Mouse (Mus musculus): ENCODE data around the gene Htra1. TPM values are rescaled to one million over a fixed set of nuclear protein-coding genes. Genes with fewer than 3 reads are reported as not detected.

Htra1 gene
- polyA plus RNA-seq, 1 experiment from 2014 or later = 8.3 TPM

DNA sequence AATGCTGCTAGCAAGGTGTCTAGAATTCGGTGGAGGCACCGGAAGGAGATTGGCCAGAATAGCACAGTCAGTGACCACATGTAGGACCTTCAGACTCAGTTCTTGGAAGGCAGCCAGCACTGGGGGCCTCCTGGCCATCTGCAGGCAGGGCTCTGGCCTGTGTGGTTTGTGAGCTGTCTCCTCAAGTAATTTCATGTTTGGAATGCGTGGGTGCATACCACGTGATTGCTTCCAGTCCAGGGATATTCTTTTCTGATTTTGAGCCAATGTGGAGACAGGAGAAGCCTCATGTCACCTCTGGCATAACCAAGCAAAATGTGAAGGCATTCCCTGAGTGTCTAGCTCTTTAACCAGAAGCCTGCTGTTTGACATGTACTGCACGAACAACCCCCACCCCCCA is 28.8 kb downstream of the Htra1 start:
- H3K4me3 ChIP-seq (ENCODE audit: low read depth, low read length) = no peak overlapping the region
- H3K27me3 ChIP-seq (ENCODE audit: control insufficient read depth, insufficient read depth, low read length) = no peaks in the 10 kb centered on the region
- H3K27ac ChIP-seq (replicated peaks; ENCODE audit: low read depth, low read length) = peak overlapping the region; percentile 2; the same call in 1 of the 2 replicates
- no peak overlapping the region for H3K9ac ChIP-seq (replicated peaks; ENCODE audit: low read length)
- no peaks in the 10 kb centered on the region for H3K36me3 ChIP-seq (replicated peaks; ENCODE audit: control insufficient read depth, insufficient read depth, low read depth, low read length)
- H3K4me2 ChIP-seq (ENCODE audit: low read depth, low read length) = no peak overlapping the region
- DNase-seq (ENCODE audit: low spot score) (peak; percentile 31), ATAC-seq (replicated peaks; ENCODE audit: insufficient number of reproducible peaks, low FRiP score, low TSS enrichment, low read depth) (no peak)
- WGBS = 60% methylated on average over 5 of the region's 5 CpGs
- H3K4me1 ChIP-seq (ENCODE audit: control insufficient read depth, insufficient read depth, low read length) = no peaks in the 10 kb centered on the region
- H3K9me3 ChIP-seq (replicated peaks; ENCODE audit: control insufficient read depth, low read length) = no peaks in the 10 kb centered on the region

GRCm38 (mm10) chr7:130965396-130965795 is 29.5 kb downstream of the Htra1 start:
- no peaks in the 10 kb centered on the region for H3K27me3 ChIP-seq (ENCODE audit: control insufficient read depth, insufficient read depth, low read length)
- H3K4me1 ChIP-seq (ENCODE audit: control insufficient read depth, insufficient read depth, low read length) = no peaks in the 10 kb centered on the region
- 89% methylated on average over 4 of the region's 4 CpGs for WGBS
- H3K9me3 ChIP-seq (replicated peaks; ENCODE audit: control insufficient read depth, low read length) = no peaks in the 10 kb centered on the region
- peak overlapping the region; percentile 2 for H3K27ac ChIP-seq (replicated peaks; ENCODE audit: low read depth, low read length)
- H3K36me3 ChIP-seq (replicated peaks; ENCODE audit: control insufficient read depth, insufficient read depth, low read depth, low read length) = no peaks in the 10 kb centered on the region
- no peak for DNase-seq (ENCODE audit: low spot score)
- H3K9ac ChIP-seq (replicated peaks; ENCODE audit: low read length) = no peak overlapping the region
- no peak overlapping the region for H3K4me3 ChIP-seq (ENCODE audit: low read depth, low read length)
- no peak for ATAC-seq (replicated peaks; ENCODE audit: insufficient number of reproducible peaks, low FRiP score, low TSS enrichment, low read depth)
- H3K4me2 ChIP-seq (ENCODE audit: low read depth, low read length) = no peak overlapping the region

- Histone ChIP-seq H3K27ac (replicated peaks; ENCODE audit: low read depth, low read length) (0 out of 2 replicates have a peak overlapping the region, but pooled peaks have one; percentile 2), H3K9ac (replicated peaks; ENCODE audit: low read length) (no peak overlapping the region), H3K9me3 (replicated peaks; ENCODE audit: control insufficient read depth, low read length) (no peaks in the 10 kb centered on the region), H3K4me2 (ENCODE audit: low read depth, low read length) (no peak overlapping the region), H3K4me1 (ENCODE audit: control insufficient read depth, insufficient read depth, low read length) (no peaks in the 10 kb centered on the region), H3K27me3 (ENCODE audit: control insufficient read depth, insufficient read depth, low read length) (no peaks in the 10 kb centered on the region), H3K4me3 (ENCODE audit: low read depth, low read length) (no peak overlapping the region), H3K36me3 (replicated peaks; ENCODE audit: control insufficient read depth, insufficient read depth, low read depth, low read length) (no peaks in the 10 kb centered on the region)
- DNase-seq (ENCODE audit: low spot score) = peak; percentile 75
- ATAC-seq (replicated peaks; ENCODE audit: insufficient number of reproducible peaks, low FRiP score, low TSS enrichment, low read depth) = peak; percentile 51; the same call in 1 of the 2 replicates
- WGBS = 48% methylated on average over 4 of the region's 4 CpGs
Measured at GRCm38 (mm10) chr7:130965909-130966365, 30.0 kb downstream of the Htra1 start.

DNA sequence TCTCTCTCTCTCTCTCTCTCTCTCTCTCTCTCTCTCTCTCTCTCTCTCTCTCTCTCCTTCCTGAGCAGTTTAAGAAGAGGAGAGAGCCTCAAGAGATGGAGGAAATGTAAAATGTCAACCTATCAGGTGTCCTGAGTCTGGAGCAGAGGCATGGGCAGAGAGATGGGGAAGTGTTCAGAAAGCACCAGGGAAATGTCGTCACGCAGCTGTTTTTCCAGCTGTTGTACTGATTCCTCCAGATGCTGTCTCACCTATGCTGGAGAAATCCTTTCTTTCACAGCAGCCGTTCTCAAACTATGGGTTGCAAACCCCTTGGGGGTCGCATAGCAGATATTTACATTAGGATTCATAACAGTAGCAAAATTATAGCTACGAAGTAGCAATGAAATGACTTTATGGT is 30.5 kb downstream of the Htra1 start:
- H3K4me2 ChIP-seq (ENCODE audit: low read depth, low read length) = no peak overlapping the region
- no peaks in the 10 kb centered on the region for H3K27me3 ChIP-seq (ENCODE audit: control insufficient read depth, insufficient read depth, low read length)
- H3K9ac ChIP-seq (replicated peaks; ENCODE audit: low read length) = no peak overlapping the region
- ATAC-seq (replicated peaks; ENCODE audit: insufficient number of reproducible peaks, low FRiP score, low TSS enrichment, low read depth) (no peak), DNase-seq (ENCODE audit: low spot score) (peak; percentile 51)
- no peaks in the 10 kb centered on the region for H3K4me1 ChIP-seq (ENCODE audit: control insufficient read depth, insufficient read depth, low read length)
- no peak overlapping the region for H3K4me3 ChIP-seq (ENCODE audit: low read depth, low read length)
- H3K36me3 ChIP-seq (replicated peaks; ENCODE audit: control insufficient read depth, insufficient read depth, low read depth, low read length) = no peaks in the 10 kb centered on the region
- no peaks in the 10 kb centered on the region for H3K9me3 ChIP-seq (replicated peaks; ENCODE audit: control insufficient read depth, low read length)
- 49% methylated on average over 5 of the region's 5 CpGs for WGBS
- H3K27ac ChIP-seq (replicated peaks; ENCODE audit: low read depth, low read length) = no peak overlapping the region

GRCm38 (mm10) chr7:130966876-130967275 is 31.0 kb downstream of the Htra1 start:
- H3K4me3 ChIP-seq (ENCODE audit: low read depth, low read length) = no peak overlapping the region
- WGBS = 58% methylated on average over 6 of the region's 6 CpGs
- no peaks in the 10 kb centered on the region for H3K27me3 ChIP-seq (ENCODE audit: control insufficient read depth, insufficient read depth, low read length)
- no peak for ATAC-seq (replicated peaks; ENCODE audit: insufficient number of reproducible peaks, low FRiP score, low TSS enrichment, low read depth)
- no peak overlapping the region for H3K27ac ChIP-seq (replicated peaks; ENCODE audit: low read depth, low read length)
- no peak overlapping the region for H3K9ac ChIP-seq (replicated peaks; ENCODE audit: low read length)
- H3K9me3 ChIP-seq (replicated peaks; ENCODE audit: control insufficient read depth, low read length) = no peaks in the 10 kb centered on the region
- no peaks in the 10 kb centered on the region for H3K36me3 ChIP-seq (replicated peaks; ENCODE audit: control insufficient read depth, insufficient read depth, low read depth, low read length)
- H3K4me1 ChIP-seq (ENCODE audit: control insufficient read depth, insufficient read depth, low read length) = no peaks in the 10 kb centered on the region
- peak; percentile 5 for DNase-seq (ENCODE audit: low spot score)
- H3K4me2 ChIP-seq (ENCODE audit: low read depth, low read length) = no peak overlapping the region

DNA sequence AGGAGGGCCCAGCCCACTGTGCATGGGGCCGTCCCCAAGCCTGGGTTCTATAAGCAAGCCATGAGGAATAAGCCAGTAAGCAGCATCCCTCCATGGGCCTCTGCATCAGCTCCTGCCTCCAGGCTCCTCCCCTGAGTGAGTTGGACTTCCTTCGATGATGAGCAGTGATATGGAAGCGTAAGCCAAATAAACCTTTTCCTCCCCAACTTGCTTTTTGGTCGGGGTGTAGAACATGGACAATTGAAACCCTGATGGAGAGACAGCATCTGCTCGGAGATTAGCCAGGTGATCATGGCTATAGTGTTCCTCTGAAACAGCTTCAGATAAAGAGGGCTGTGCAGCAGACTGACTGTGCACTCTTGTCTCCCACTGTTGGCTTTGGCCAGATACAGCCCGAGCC is 32.0 kb downstream of the Htra1 start:
- 96% methylated on average over 6 of the region's 6 CpGs for WGBS
- Histone ChIP-seq H3K4me2 (ENCODE audit: low read depth, low read length) (no peak overlapping the region), H3K36me3 (replicated peaks; ENCODE audit: control insufficient read depth, insufficient read depth, low read depth, low read length) (no peaks in the 10 kb centered on the region), H3K27me3 (ENCODE audit: control insufficient read depth, insufficient read depth, low read length) (no peaks in the 10 kb centered on the region), H3K9ac (replicated peaks; ENCODE audit: low read length) (no peak overlapping the region), H3K4me3 (ENCODE audit: low read depth, low read length) (no peak overlapping the region), H3K27ac (replicated peaks; ENCODE audit: low read depth, low read length) (no peak overlapping the region), H3K4me1 (ENCODE audit: control insufficient read depth, insufficient read depth, low read length) (no peaks in the 10 kb centered on the region), H3K9me3 (replicated peaks; ENCODE audit: control insufficient read depth, low read length) (no peaks in the 10 kb centered on the region)
- no peak for ATAC-seq (replicated peaks; ENCODE audit: insufficient number of reproducible peaks, low FRiP score, low TSS enrichment, low read depth)
- DNase-seq (ENCODE audit: low spot score) = no peak

GRCm38 (mm10) chr7:130968537-130968936 is 32.6 kb downstream of the Htra1 start:
- Histone ChIP-seq H3K27me3 (ENCODE audit: control insufficient read depth, insufficient read depth, low read length) (no peaks in the 10 kb centered on the region), H3K36me3 (replicated peaks; ENCODE audit: control insufficient read depth, insufficient read depth, low read depth, low read length) (no peaks in the 10 kb centered on the region), H3K9me3 (replicated peaks; ENCODE audit: control insufficient read depth, low read length) (no peaks in the 10 kb centered on the region), H3K4me3 (ENCODE audit: low read depth, low read length) (no peak overlapping the region), H3K4me2 (ENCODE audit: low read depth, low read length) (no peak overlapping the region), H3K27ac (replicated peaks; ENCODE audit: low read depth, low read length) (no peak overlapping the region), H3K9ac (replicated peaks; ENCODE audit: low read length) (no peak overlapping the region), H3K4me1 (ENCODE audit: control insufficient read depth, insufficient read depth, low read length) (no peaks in the 10 kb centered on the region)
- no peak for DNase-seq (ENCODE audit: low spot score)
- 63% methylated on average over 7 of the region's 7 CpGs for WGBS
- no peak for ATAC-seq (replicated peaks; ENCODE audit: insufficient number of reproducible peaks, low FRiP score, low TSS enrichment, low read depth)

DNA sequence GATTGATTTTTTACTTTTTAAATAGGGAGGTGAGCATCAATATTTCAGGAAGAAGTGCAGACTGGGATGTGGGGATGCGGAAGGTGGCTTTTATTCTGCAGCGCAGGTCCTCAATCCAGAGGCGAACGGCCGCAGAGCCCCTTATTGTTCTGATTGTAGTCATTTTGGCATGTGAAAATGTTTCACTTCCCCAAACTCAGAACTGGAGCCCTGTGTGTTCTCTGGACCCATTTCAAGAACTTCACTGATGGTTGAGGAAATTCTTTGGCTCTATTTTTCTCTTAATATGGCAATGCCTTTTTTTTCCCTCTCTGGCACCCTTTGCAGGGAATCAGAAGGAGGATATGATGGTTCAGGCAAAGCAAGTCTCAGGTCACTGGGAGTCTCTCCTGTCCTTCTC is 33.2 kb downstream of the Htra1 start:
- Histone ChIP-seq H3K36me3 (replicated peaks; ENCODE audit: control insufficient read depth, insufficient read depth, low read depth, low read length) (no peaks in the 10 kb centered on the region), H3K4me3 (ENCODE audit: low read depth, low read length) (no peak overlapping the region), H3K9ac (replicated peaks; ENCODE audit: low read length) (no peak overlapping the region), H3K27ac (replicated peaks; ENCODE audit: low read depth, low read length) (no peak overlapping the region), H3K27me3 (ENCODE audit: control insufficient read depth, insufficient read depth, low read length) (no peaks in the 10 kb centered on the region), H3K9me3 (replicated peaks; ENCODE audit: control insufficient read depth, low read length) (no peaks in the 10 kb centered on the region), H3K4me1 (ENCODE audit: control insufficient read depth, insufficient read depth, low read length) (no peaks in the 10 kb centered on the region), H3K4me2 (ENCODE audit: low read depth, low read length) (no peak overlapping the region)
- DNase-seq (ENCODE audit: low spot score) (no peak), ATAC-seq (replicated peaks; ENCODE audit: insufficient number of reproducible peaks, low FRiP score, low TSS enrichment, low read depth) (no peak)
- WGBS = 95% methylated on average over 5 of the region's 5 CpGs
